Mouse (Mus musculus): ENCODE measurements around the gene Cox18.
"Not testable (repeated sequence)": the region's sequence is repeated elsewhere in the genome, so short reads cannot be mapped to it uniquely, and the experiment has no call there.

Cox18 gene

GRCm38 (mm10) chr5:90223534-90224381 is at the start of gene Cox18:
Gene Cox18 (minus strand): TSS chr5:90224001.
- peak; percentile 98 to 99 for DNase-seq

GRCm38 (mm10) chr5:90262230-90262629 is 38.4 kb upstream of the Cox18 start:
- DNase-seq, result not testable (repeated sequence)

GRCm38 (mm10) chr5:90257023-90257422 is 33.2 kb upstream of the Cox18 start:
- no peak for DNase-seq

GRCm38 (mm10) chr5:90247503-90247902 is 23.7 kb upstream of the Cox18 start:
- DNase-seq, result no peak

- DNase-seq, result no peak
These were observed 23.2 kb upstream of the Cox18 start for GRCm38 (mm10) chr5:90246987-90247386.

GRCm38 (mm10) chr5:90246567-90246966 is 22.8 kb upstream of the Cox18 start:
- DNase-seq, result no peak

- no peak for DNase-seq
These were observed 21.6 kb upstream of the Cox18 start for GRCm38 (mm10) chr5:90245416-90245815.

GRCm38 (mm10) chr5:90235217-90235616 is 11.4 kb upstream of the Cox18 start:
- no peak for DNase-seq

- DNase-seq, result no peak
These were observed 9.5 kb upstream of the Cox18 start for GRCm38 (mm10) chr5:90233305-90233704.

GRCm38 (mm10) chr5:90229760-90230159 is 6.0 kb upstream of the Cox18 start:
- DNase-seq, result no peak

GRCm38 (mm10) chr5:90226696-90227095 is 2.9 kb upstream of the Cox18 start:
- no peak for DNase-seq

GRCm38 (mm10) chr5:90224730-90225129 is 929 bp upstream of the Cox18 start:
- DNase-seq, result no peak

GRCm38 (mm10) chr5:90222937-90223336 is 864 bp downstream of the Cox18 start:
- peak in 1 of 2 experiments; percentile 16 for DNase-seq

GRCm38 (mm10) chr5:90217791-90218190 is 6.0 kb downstream of the Cox18 start:
- no peak for DNase-seq

GRCm38 (mm10) chr5:90217226-90217625 is 6.6 kb downstream of the Cox18 start:
- DNase-seq, result no peak

GRCm38 (mm10) chr5:90213356-90213755 is 10.4 kb downstream of the Cox18 start:
- DNase-seq, result no peak

GRCm38 (mm10) chr5:90203168-90203567 is 20.6 kb downstream of the Cox18 start:
- DNase-seq, result peak; percentile 60 to 68

- no peak for DNase-seq
These were observed 21.2 kb downstream of the Cox18 start for GRCm38 (mm10) chr5:90202447-90203117.

- DNase-seq, result no peak
These were observed 23.7 kb downstream of the Cox18 start for GRCm38 (mm10) chr5:90199922-90200632.

- peak; percentile 84 to 89 for DNase-seq
These were observed 29.0 kb downstream of the Cox18 start for GRCm38 (mm10) chr5:90194831-90195230.

GRCm38 (mm10) chr5:90182782-90183181 is 41.0 kb downstream of the Cox18 start:
- DNase-seq, result no peak

- no peak for DNase-seq
These were observed 44.7 kb downstream of the Cox18 start for GRCm38 (mm10) chr5:90179094-90179493.

GRCm38 (mm10) chr5:90178116-90178515 is 45.7 kb downstream of the Cox18 start:
- no peak for DNase-seq
